Mouse (Mus musculus) E14TG2a.4 (cell line): ENCODE measurements at regions not wholly inside any gene's neighbourhood (a gene's known extent, or its start where the extent isn't known, plus 50 kb on each side); places are given as distances from the start of the nearest gene placed in this dataset.

ENCODE experiments used
- H3K27me3 ChIP-seq: 2 replicates; pipeline ENCODE4 v1.6.1; 2014; ENCODE audit warnings: low read length, control low read depth; ENCODE audit not compliant: insufficient read depth
- H3K36me3 ChIP-seq: 2 replicates; pipeline ENCODE4 v1.6.1; 2014; ENCODE audit warnings: low read length, control low read depth; ENCODE audit not compliant: insufficient read depth
- H3K4me1 ChIP-seq: replicated peaks from 2 replicates; pipeline ENCODE4 v1.6.1; 2014; ENCODE audit warnings: low read depth, low read length, control low read depth
- H3K4me3 ChIP-seq: replicated peaks from 2 replicates; pipeline ENCODE4 v1.5.1; 2014; ENCODE audit warnings: mild to moderate bottlenecking, low read length
- H3K9me3 ChIP-seq: 2 replicates; pipeline ENCODE4 v1.6.1; 2014; ENCODE audit warnings: low read length, control low read depth
- CTCF ChIP-seq: conservative IDR thresholded peaks from 2 replicates; pipeline ENCODE4 v1.5.1; 2014; ENCODE audit warnings: low read length
- NANOG ChIP-seq: IDR thresholded peaks from 2 replicates; pipeline ENCODE4 v1.6.1; 2014; ENCODE audit warnings: borderline replicate concordance, low read length, mixed read lengths
- POU5F1 ChIP-seq: IDR thresholded peaks from 2 replicates; pipeline ENCODE4 v1.6.1; 2014; ENCODE audit warnings: low read length, borderline replicate concordance

DNA sequence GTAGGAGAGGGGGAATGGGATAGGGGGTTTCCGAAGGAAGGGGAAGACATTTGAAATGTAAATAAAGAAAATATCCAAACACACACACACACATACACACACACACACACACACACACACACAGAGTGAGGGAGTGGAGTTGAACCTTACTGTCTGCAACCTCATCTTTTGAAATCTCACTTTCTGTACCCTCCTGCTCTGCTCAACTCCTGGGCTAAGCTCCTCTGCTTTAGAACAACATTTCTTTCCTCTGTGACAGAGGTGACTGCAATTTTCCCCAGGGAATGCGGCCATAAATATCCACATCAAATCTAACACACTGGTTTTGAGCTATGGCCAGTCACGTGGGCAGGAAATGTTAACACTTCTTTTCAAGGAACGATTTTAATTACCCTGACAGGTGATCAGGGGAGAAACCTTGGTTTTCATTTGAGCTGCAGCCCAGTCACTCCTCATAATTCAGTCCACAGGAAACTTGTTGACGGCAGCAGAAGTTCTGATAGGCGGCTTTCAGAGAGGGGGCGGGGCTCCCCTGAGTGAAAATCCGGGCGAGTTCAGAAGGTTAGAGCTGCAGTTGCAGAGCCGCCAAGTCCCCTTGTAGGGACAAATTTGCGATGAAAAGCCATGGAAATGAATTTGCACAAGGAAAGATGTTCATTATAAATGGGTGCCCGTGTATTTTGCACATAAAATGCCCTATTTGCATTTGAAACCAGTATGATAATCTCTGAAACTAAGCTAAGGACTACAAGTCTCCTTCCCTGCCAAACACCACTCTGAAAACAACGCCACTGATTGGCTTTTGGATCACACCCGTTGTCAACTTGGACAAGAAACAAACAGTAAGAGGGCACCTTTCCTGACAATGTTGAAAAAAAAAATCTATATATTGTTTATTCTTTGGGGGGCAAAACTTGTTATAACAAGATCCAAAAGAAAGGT is 63.0 kb upstream of the L3mbtl4 start:
- no peak for TF ChIP-seq NANOG
- TF ChIP-seq CTCF = no peak
- no peak for TF ChIP-seq POU5F1
- Histone ChIP-seq H3K36me3 (no peaks in the 10 kb centered on the region), H3K4me3 (no peak overlapping the region), H3K9me3 (no peaks in the 10 kb centered on the region), H3K4me1 (no peaks in the 10 kb centered on the region; the same call in 1 of the 2 replicates), H3K27me3 (no peaks in the 10 kb centered on the region)

DNA sequence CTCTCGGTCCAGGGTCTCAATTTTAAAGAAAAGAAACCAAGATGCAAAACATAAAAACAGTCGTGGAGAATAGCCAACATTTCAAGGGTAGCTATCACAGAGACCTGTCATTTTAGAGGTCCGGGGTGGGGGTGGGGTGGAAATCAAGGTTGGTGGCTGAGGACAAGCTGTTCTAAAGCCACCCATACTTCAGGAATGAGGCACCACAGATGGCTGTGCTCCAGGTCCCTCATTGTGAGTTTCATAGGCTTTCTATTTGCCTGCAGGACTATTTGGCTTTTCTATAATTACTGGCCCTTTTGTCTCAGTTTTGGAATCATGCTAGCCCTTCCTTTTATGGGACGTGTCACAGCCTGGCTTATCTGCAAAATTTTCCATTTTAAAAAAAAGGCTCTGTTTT is 55.4 kb upstream of the L3mbtl4 start:
- no peaks in the 10 kb centered on the region for H3K27me3 ChIP-seq
- TF ChIP-seq CTCF (no peak), POU5F1 (no peak), NANOG (no peak)

DNA sequence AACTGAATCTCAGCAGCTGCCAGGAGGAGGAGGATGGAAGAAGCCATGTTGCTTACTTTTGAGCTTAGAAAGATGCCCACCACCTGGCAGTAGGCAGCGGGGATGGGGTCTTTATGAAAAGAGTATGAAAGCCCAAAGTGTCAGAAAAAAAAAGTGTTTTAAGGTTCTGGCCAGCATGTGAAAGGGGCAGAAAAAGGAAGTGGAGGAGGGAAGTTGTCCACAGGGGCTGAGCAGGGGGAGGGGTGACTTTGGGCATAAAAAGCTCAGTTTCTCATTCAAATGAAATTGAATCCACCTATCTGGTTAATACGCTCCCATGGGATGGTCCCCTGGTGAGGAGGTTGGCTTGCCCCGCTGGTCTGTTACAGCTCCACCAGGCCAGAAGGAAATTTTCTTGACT is 50.4 kb upstream of the L3mbtl4 start:
- peaks cover 14% of the 10 kb centered on the region for H3K9me3 ChIP-seq
- no peaks in the 10 kb centered on the region for H3K36me3 ChIP-seq
- TF ChIP-seq NANOG = no peak
- no peak for TF ChIP-seq POU5F1
- no peak overlapping the region for H3K4me3 ChIP-seq
- no peaks in the 10 kb centered on the region for H3K27me3 ChIP-seq
- no peaks in the 10 kb centered on the region for H3K4me1 ChIP-seq

More for the DNA sequence above, 55.4 kb upstream of the L3mbtl4 start:
- Histone ChIP-seq H3K4me3 (no peak overlapping the region), H3K9me3 (peaks cover 2% of the 10 kb centered on the region; the same call in 1 of the 2 replicates), H3K36me3 (no peaks in the 10 kb centered on the region), H3K4me1 (no peaks in the 10 kb centered on the region)
